Mouse (Mus musculus): ENCODE results near the gene Smg6.

The Smg6 gene

GRCm38 (mm10) chr11:75147106-75147845, 221.7 kb downstream of the Smg6 start:
- TF ChIP-seq NANOG (IDR thresholded peaks at IDR 0.05; ENCODE audit: borderline replicate concordance, low read length) (no peak), POU5F1 (IDR thresholded peaks at IDR 0.05; ENCODE audit: borderline replicate concordance, low read length) (no peak), CTCF (conservative IDR thresholded peaks at IDR 0.05; ENCODE audit: low read length) (no peak)
- Histone ChIP-seq H3K27me3 (ENCODE audit: insufficient read depth, low read length) (no peaks in the 10 kb centered on the region), H3K36me3 (ENCODE audit: insufficient read depth, low read length) (peaks cover 58% of the 10 kb centered on the region)

GRCm38 (mm10) chr11:75147846-75148168, 222.2 kb downstream of the Smg6 start:
- TF ChIP-seq NANOG (IDR thresholded peaks at IDR 0.05; ENCODE audit: borderline replicate concordance, low read length) (no peak), POU5F1 (IDR thresholded peaks at IDR 0.05; ENCODE audit: borderline replicate concordance, low read length) (no peak), CTCF (conservative IDR thresholded peaks at IDR 0.05; ENCODE audit: low read length) (no peak)
- H3K27me3 ChIP-seq (ENCODE audit: insufficient read depth, low read length) = no peaks in the 10 kb centered on the region
- no peak overlapping the region for H3K4me3 ChIP-seq (replicated peaks; ENCODE audit: low read length)
- H3K36me3 ChIP-seq (ENCODE audit: insufficient read depth, low read length) = peaks cover 59% of the 10 kb centered on the region
- H3K9me3 ChIP-seq (ENCODE audit: low read length) = no peaks in the 10 kb centered on the region
- peaks cover 23% of the 10 kb centered on the region for H3K4me1 ChIP-seq (replicated peaks; ENCODE audit: low read depth, low read length)

More at GRCm38 (mm10) chr11:75147106-75147845, 221.7 kb downstream of the Smg6 start:
- no peaks in the 10 kb centered on the region for H3K9me3 ChIP-seq (ENCODE audit: low read length)
- no peak overlapping the region for H3K4me3 ChIP-seq (replicated peaks; ENCODE audit: low read length)
- peaks cover 27% of the 10 kb centered on the region for H3K4me1 ChIP-seq (replicated peaks; ENCODE audit: low read depth, low read length)

GRCm38 (mm10) chr11:75148332-75149035, 222.9 kb downstream of the Smg6 start:
- TF ChIP-seq CTCF (conservative IDR thresholded peaks at IDR 0.05; ENCODE audit: low read length) (no peak), NANOG (IDR thresholded peaks at IDR 0.05; ENCODE audit: borderline replicate concordance, low read length) (no peak), POU5F1 (IDR thresholded peaks at IDR 0.05; ENCODE audit: borderline replicate concordance, low read length) (no peak)
- no peaks in the 10 kb centered on the region for H3K27me3 ChIP-seq (ENCODE audit: insufficient read depth, low read length)
- H3K9me3 ChIP-seq (ENCODE audit: low read length) = no peaks in the 10 kb centered on the region
- H3K36me3 ChIP-seq (ENCODE audit: insufficient read depth, low read length) = peaks cover 58% of the 10 kb centered on the region
- H3K4me1 ChIP-seq (replicated peaks; ENCODE audit: low read depth, low read length) = peaks cover 21% of the 10 kb centered on the region
- H3K4me3 ChIP-seq (replicated peaks; ENCODE audit: low read length) = no peak overlapping the region

GRCm38 (mm10) chr11:75150346-75150745, 224.7 kb downstream of the Smg6 start:
- Histone ChIP-seq H3K36me3 (ENCODE audit: insufficient read depth, low read length) (peaks cover 45% of the 10 kb centered on the region), H3K9me3 (ENCODE audit: low read length) (no peaks in the 10 kb centered on the region), H3K4me1 (replicated peaks; ENCODE audit: low read depth, low read length) (peaks cover 21% of the 10 kb centered on the region), H3K4me3 (replicated peaks; ENCODE audit: low read length) (no peak overlapping the region), H3K27me3 (ENCODE audit: insufficient read depth, low read length) (no peaks in the 10 kb centered on the region)
- TF ChIP-seq CTCF (conservative IDR thresholded peaks at IDR 0.05; ENCODE audit: low read length) (no peak), NANOG (IDR thresholded peaks at IDR 0.05; ENCODE audit: borderline replicate concordance, low read length) (no peak), POU5F1 (IDR thresholded peaks at IDR 0.05; ENCODE audit: borderline replicate concordance, low read length) (no peak)

DNA sequence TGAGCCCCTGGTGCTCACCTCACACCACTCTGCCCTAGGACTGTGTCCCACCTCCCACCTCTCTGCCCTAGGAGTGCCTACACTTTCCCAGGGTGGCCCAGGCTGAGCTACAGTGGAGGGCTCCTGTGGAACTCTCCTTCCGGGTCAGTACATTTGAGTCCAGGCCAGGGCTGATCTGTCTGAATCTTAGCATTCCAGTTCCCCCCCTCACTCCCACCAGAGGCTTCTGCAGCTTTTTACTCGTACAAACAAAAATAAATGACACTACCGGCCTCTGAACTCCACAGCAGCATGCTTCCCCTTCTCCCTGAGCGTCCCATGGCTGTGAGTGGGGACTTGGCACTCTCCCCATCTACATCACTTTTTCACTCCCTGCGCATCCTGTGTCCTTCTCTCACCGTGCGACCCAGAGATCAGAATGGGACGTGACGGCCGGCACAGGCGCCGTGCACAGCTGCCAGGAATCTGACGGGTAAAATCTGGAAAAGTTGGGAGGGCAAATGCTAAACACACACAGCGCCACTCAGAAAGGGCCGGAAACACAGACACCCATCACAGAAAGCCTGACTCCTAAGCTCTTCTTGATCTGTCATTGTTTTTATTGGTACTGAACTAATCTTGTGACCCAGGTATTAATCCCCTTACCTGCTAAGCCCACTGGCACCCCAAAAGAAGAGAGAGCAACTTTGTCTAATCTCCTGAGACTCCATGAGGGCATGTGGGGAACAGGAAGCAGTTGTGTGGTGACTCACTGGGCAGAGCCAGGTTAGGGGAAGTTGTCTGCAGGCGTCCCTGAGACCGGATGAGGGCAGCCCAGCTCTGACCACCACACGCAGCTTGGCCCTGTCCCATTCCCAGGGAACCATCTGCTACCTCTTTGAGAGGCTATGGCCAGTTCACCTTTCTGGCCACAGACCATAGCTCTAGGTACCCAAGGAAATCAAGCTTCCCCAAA, 227.3 kb downstream of the Smg6 start:
- H3K36me3 ChIP-seq (ENCODE audit: insufficient read depth, low read length) = peaks cover 51% of the 10 kb centered on the region
- H3K9me3 ChIP-seq (ENCODE audit: low read length) = no peaks in the 10 kb centered on the region
- no peaks in the 10 kb centered on the region for H3K27me3 ChIP-seq (ENCODE audit: insufficient read depth, low read length)
- peaks cover 16% of the 10 kb centered on the region for H3K4me1 ChIP-seq (replicated peaks; ENCODE audit: low read depth, low read length)
- no peak overlapping the region for H3K4me3 ChIP-seq (replicated peaks; ENCODE audit: low read length)
- no peak for TF ChIP-seq NANOG (IDR thresholded peaks at IDR 0.05; ENCODE audit: borderline replicate concordance, low read length)
- TF ChIP-seq POU5F1 (IDR thresholded peaks at IDR 0.05; ENCODE audit: borderline replicate concordance, low read length) = no peak
- TF ChIP-seq CTCF (conservative IDR thresholded peaks at IDR 0.05; ENCODE audit: low read length) = no peak

GRCm38 (mm10) chr11:75154053-75154585, 228.5 kb downstream of the Smg6 start:
- TF ChIP-seq NANOG (IDR thresholded peaks at IDR 0.05; ENCODE audit: borderline replicate concordance, low read length) (no peak), POU5F1 (IDR thresholded peaks at IDR 0.05; ENCODE audit: borderline replicate concordance, low read length) (no peak), CTCF (conservative IDR thresholded peaks at IDR 0.05; ENCODE audit: low read length) (no peak)
- H3K36me3 ChIP-seq (ENCODE audit: insufficient read depth, low read length) = peaks cover 53% of the 10 kb centered on the region
- no peak overlapping the region for H3K4me3 ChIP-seq (replicated peaks; ENCODE audit: low read length)
- peaks cover 7% of the 10 kb centered on the region; the same call in 1 of the 2 replicates for H3K4me1 ChIP-seq (replicated peaks; ENCODE audit: low read depth, low read length)
- H3K27me3 ChIP-seq (ENCODE audit: insufficient read depth, low read length) = no peaks in the 10 kb centered on the region
- H3K9me3 ChIP-seq (ENCODE audit: low read length) = no peaks in the 10 kb centered on the region

DNA sequence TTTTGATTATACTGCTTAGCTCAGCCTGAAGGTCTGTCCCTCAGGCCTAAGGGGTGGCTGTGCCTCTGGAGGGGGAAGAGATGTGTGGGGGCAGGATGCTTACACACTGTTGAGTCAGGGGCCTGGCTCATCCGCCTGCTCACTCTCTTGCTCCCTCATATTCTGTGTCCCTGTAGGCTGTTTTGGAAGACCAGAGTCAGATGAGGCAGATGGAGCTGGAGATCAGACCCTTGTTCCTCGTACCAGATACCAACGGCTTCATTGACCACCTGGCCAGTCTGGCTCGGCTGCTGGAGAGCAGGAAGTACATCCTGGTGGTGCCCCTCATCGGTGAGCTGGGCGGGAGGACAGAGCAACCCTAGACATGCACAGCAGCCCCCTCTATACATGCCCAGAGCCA, 230.4 kb downstream of the Smg6 start:
- Histone ChIP-seq H3K4me3 (replicated peaks; ENCODE audit: low read length) (no peak overlapping the region), H3K27me3 (ENCODE audit: insufficient read depth, low read length) (no peaks in the 10 kb centered on the region), H3K36me3 (ENCODE audit: insufficient read depth, low read length) (peaks cover 54% of the 10 kb centered on the region), H3K9me3 (ENCODE audit: low read length) (no peaks in the 10 kb centered on the region), H3K4me1 (replicated peaks; ENCODE audit: low read depth, low read length) (peaks cover 7% of the 10 kb centered on the region; the same call in 1 of the 2 replicates)
- TF ChIP-seq CTCF (conservative IDR thresholded peaks at IDR 0.05; ENCODE audit: low read length) = no peak

DNA sequence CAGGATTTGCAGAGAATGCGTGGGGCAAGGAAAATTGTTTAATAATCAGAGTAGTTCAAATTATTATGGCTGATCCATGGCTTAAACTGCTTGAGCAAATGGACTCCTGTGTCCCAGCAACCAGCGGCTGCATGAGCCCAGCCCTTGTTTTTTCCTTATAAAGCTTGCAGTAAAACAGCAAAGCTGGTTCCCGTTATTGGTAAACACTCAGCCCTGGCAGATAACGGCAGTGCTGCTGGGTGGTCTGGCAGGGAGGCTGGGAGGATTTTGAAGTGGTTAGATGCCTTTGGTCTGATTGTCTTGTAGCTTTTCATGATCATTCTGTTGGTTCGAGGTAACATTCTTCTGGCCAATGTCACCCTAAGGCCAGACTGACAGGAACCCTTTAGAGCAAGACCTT, 230.8 kb downstream of the Smg6 start:
- peaks cover 7% of the 10 kb centered on the region; the same call in 1 of the 2 replicates for H3K4me1 ChIP-seq (replicated peaks; ENCODE audit: low read depth, low read length)

More for the DNA sequence above, 230.8 kb downstream of the Smg6 start:
- no peak overlapping the region for H3K4me3 ChIP-seq (replicated peaks; ENCODE audit: low read length)
- TF ChIP-seq POU5F1 (IDR thresholded peaks at IDR 0.05; ENCODE audit: borderline replicate concordance, low read length) (no peak), CTCF (conservative IDR thresholded peaks at IDR 0.05; ENCODE audit: low read length) (no peak)
- H3K9me3 ChIP-seq (ENCODE audit: low read length) = no peaks in the 10 kb centered on the region
- H3K36me3 ChIP-seq (ENCODE audit: insufficient read depth, low read length) = peaks cover 57% of the 10 kb centered on the region
- no peaks in the 10 kb centered on the region for H3K27me3 ChIP-seq (ENCODE audit: insufficient read depth, low read length)

Measured in E14TG2a.4 (cell line).